Mouse (Mus musculus): ENCODE measurements around the gene B3gat2. TPM values are rescaled to one million over a fixed set of nuclear protein-coding genes. Genes with fewer than 3 reads are reported as not detected.

Gene B3gat2
- polyA plus RNA-seq, 1 experiment: 58.8 TPM

- Histone ChIP-seq H3K36me3 (ENCODE audit: control insufficient read depth, insufficient read depth, low read length) (no peaks in the 10 kb centered on the region), H3K27me3 (replicated peaks; ENCODE audit: control insufficient read depth, insufficient read depth, low read length) (no peaks in the 10 kb centered on the region), H3K4me1 (ENCODE audit: control insufficient read depth, insufficient read depth, low read length) (no peaks in the 10 kb centered on the region), H3K4me3 (ENCODE audit: insufficient read depth, low read depth, low read length) (no peak overlapping the region), H3K27ac (ENCODE audit: insufficient read depth, low read depth, low read length) (no peak overlapping the region)
- TF ChIP-seq POLR2A (IDR thresholded peaks at IDR 0.05; ENCODE audit: low read depth, low read length) (no peak), CTCF (conservative IDR thresholded peaks at IDR 0.05; ENCODE audit: insufficient read depth, insufficient read length, low read depth, low read length) (no peak)
- WGBS: 68% methylated on average over 9 of the region's 9 CpGs
- no peak for DNase-seq
These were observed 73.3 kb downstream of the B3gat2 start for GRCm38 (mm10) chr1:23834819-23835218.

- Histone ChIP-seq H3K27ac (ENCODE audit: insufficient read depth, low read depth, low read length) (no peak overlapping the region), H3K4me1 (ENCODE audit: control insufficient read depth, insufficient read depth, low read length) (no peaks in the 10 kb centered on the region), H3K36me3 (ENCODE audit: control insufficient read depth, insufficient read depth, low read length) (no peaks in the 10 kb centered on the region), H3K27me3 (replicated peaks; ENCODE audit: control insufficient read depth, insufficient read depth, low read length) (no peaks in the 10 kb centered on the region), H3K4me3 (ENCODE audit: insufficient read depth, low read depth, low read length) (no peak overlapping the region)
- DNase-seq: no peak
- TF ChIP-seq POLR2A (IDR thresholded peaks at IDR 0.05; ENCODE audit: low read depth, low read length): no peak
- TF ChIP-seq CTCF (conservative IDR thresholded peaks at IDR 0.05; ENCODE audit: insufficient read depth, insufficient read length, low read depth, low read length): no peak
- 88% methylated on average over 4 of the region's 4 CpGs for WGBS
These were observed 75.1 kb downstream of the B3gat2 start for GRCm38 (mm10) chr1:23836630-23837029.

- Histone ChIP-seq H3K27ac (ENCODE audit: insufficient read depth, low read depth, low read length) (no peak overlapping the region), H3K36me3 (ENCODE audit: control insufficient read depth, insufficient read depth, low read length) (no peaks in the 10 kb centered on the region; the same call in 1 of the 2 replicates)
- no peak for TF ChIP-seq POLR2A (IDR thresholded peaks at IDR 0.05; ENCODE audit: low read depth, low read length)
- TF ChIP-seq CTCF (conservative IDR thresholded peaks at IDR 0.05; ENCODE audit: insufficient read depth, insufficient read length, low read depth, low read length): no peak
These were observed 79.4 kb downstream of the B3gat2 start for GRCm38 (mm10) chr1:23840924-23841323.

GRCm38 (mm10) chr1:23842629-23843028 is 81.1 kb downstream of the B3gat2 start:
- DNase-seq: no peak
- WGBS: 56% methylated on average over 3 of the region's 3 CpGs
- H3K4me3 ChIP-seq (ENCODE audit: insufficient read depth, low read depth, low read length): no peak overlapping the region
- no peak overlapping the region for H3K27ac ChIP-seq (ENCODE audit: insufficient read depth, low read depth, low read length)
- H3K27me3 ChIP-seq (replicated peaks; ENCODE audit: control insufficient read depth, insufficient read depth, low read length): no peaks in the 10 kb centered on the region
- H3K36me3 ChIP-seq (ENCODE audit: control insufficient read depth, insufficient read depth, low read length): peaks cover 5% of the 10 kb centered on the region
- TF ChIP-seq POLR2A (IDR thresholded peaks at IDR 0.05; ENCODE audit: low read depth, low read length): no peak
- no peak for TF ChIP-seq CTCF (conservative IDR thresholded peaks at IDR 0.05; ENCODE audit: insufficient read depth, insufficient read length, low read depth, low read length)
- peaks cover 2% of the 10 kb centered on the region; the same call in 1 of the 2 replicates for H3K4me1 ChIP-seq (ENCODE audit: control insufficient read depth, insufficient read depth, low read length)

More at GRCm38 (mm10) chr1:23840924-23841323, 79.4 kb downstream of the B3gat2 start:
- H3K27me3 ChIP-seq (replicated peaks; ENCODE audit: control insufficient read depth, insufficient read depth, low read length): no peaks in the 10 kb centered on the region
- no peak for DNase-seq
- peaks cover 2% of the 10 kb centered on the region; the same call in 1 of the 2 replicates for H3K4me1 ChIP-seq (ENCODE audit: control insufficient read depth, insufficient read depth, low read length)
- no peak overlapping the region for H3K4me3 ChIP-seq (ENCODE audit: insufficient read depth, low read depth, low read length)

- TF ChIP-seq CTCF (conservative IDR thresholded peaks at IDR 0.05; ENCODE audit: insufficient read depth, insufficient read length, low read depth, low read length): no peak
These were observed 82.2 kb downstream of the B3gat2 start for GRCm38 (mm10) chr1:23843790-23844189.

GRCm38 (mm10) chr1:23845007-23845406 is 83.5 kb downstream of the B3gat2 start:
- H3K4me3 ChIP-seq (ENCODE audit: insufficient read depth, low read depth, low read length): no peak overlapping the region
- TF ChIP-seq POLR2A (IDR thresholded peaks at IDR 0.05; ENCODE audit: low read depth, low read length) (no peak), CTCF (conservative IDR thresholded peaks at IDR 0.05; ENCODE audit: insufficient read depth, insufficient read length, low read depth, low read length) (no peak)
- no peaks in the 10 kb centered on the region for H3K27me3 ChIP-seq (replicated peaks; ENCODE audit: control insufficient read depth, insufficient read depth, low read length)
- no peak overlapping the region for H3K27ac ChIP-seq (ENCODE audit: insufficient read depth, low read depth, low read length)
- H3K36me3 ChIP-seq (ENCODE audit: control insufficient read depth, insufficient read depth, low read length): peaks cover 9% of the 10 kb centered on the region
- DNase-seq: no peak
- H3K4me1 ChIP-seq (ENCODE audit: control insufficient read depth, insufficient read depth, low read length): peaks cover 2% of the 10 kb centered on the region; the same call in 1 of the 2 replicates
- 91% methylated on average over 10 of the region's 10 CpGs for WGBS

More at GRCm38 (mm10) chr1:23843790-23844189, 82.2 kb downstream of the B3gat2 start:
- Histone ChIP-seq H3K4me3 (ENCODE audit: insufficient read depth, low read depth, low read length) (no peak overlapping the region), H3K36me3 (ENCODE audit: control insufficient read depth, insufficient read depth, low read length) (peaks cover 7% of the 10 kb centered on the region), H3K4me1 (ENCODE audit: control insufficient read depth, insufficient read depth, low read length) (peaks cover 2% of the 10 kb centered on the region; the same call in 1 of the 2 replicates), H3K27ac (ENCODE audit: insufficient read depth, low read depth, low read length) (no peak overlapping the region), H3K27me3 (replicated peaks; ENCODE audit: control insufficient read depth, insufficient read depth, low read length) (no peaks in the 10 kb centered on the region)
- peak; percentile 50 for DNase-seq
- WGBS: 56% methylated on average over 7 of the region's 7 CpGs

- 72% methylated on average over 10 of the region's 10 CpGs for WGBS
- TF ChIP-seq POLR2A (IDR thresholded peaks at IDR 0.05; ENCODE audit: low read depth, low read length) (no peak), CTCF (conservative IDR thresholded peaks at IDR 0.05; ENCODE audit: insufficient read depth, insufficient read length, low read depth, low read length) (no peak)
- H3K4me3 ChIP-seq (ENCODE audit: insufficient read depth, low read depth, low read length): no peak overlapping the region
- no peak overlapping the region for H3K27ac ChIP-seq (ENCODE audit: insufficient read depth, low read depth, low read length)
- H3K4me1 ChIP-seq (ENCODE audit: control insufficient read depth, insufficient read depth, low read length): peaks cover 2% of the 10 kb centered on the region; the same call in 1 of the 2 replicates
- no peak for DNase-seq
- H3K36me3 ChIP-seq (ENCODE audit: control insufficient read depth, insufficient read depth, low read length): peaks cover 9% of the 10 kb centered on the region
- H3K27me3 ChIP-seq (replicated peaks; ENCODE audit: control insufficient read depth, insufficient read depth, low read length): no peaks in the 10 kb centered on the region
These were observed 84.6 kb downstream of the B3gat2 start for GRCm38 (mm10) chr1:23846044-23846680.

Measured in kidney, adult 2 months (tissue).